Mouse (Mus musculus) c-Kit-negative CD71-positive TER-119-positive erythroid progenitor cells, embryonic 14.5 days (primary cell): ENCODE measurements around the gene Sstr4.

Experiments used
- DNase-seq: peaks from one replicate; pipeline ENCODE4 v3.0.0-alpha.2; 2013; ENCODE audit warnings: low read depth, low spot score

Sstr4 gene

DNA sequence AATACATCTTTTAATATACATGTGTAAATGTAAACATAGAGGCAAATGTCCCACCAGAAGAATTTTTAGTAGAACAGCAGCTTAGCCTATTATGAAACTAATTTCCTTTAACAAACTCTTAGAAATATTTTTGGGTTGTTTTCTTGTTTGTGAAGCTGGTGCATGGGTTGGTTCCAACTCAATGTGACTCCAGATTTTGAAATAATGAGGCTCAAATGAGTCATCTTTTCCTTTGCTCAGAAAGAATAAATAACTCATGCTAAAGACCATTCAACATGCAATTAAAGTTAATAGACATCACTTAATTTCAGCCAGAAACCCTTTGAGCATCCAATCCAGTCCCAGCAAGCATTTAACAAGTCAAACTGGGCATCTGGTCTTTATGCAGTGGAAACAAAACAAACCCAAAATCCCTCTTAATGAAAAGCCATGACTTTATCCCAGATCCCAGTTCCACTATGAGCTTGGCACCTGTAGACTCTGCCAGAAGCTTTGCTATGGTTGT lies 33.9 kb downstream of the Sstr4 start:
- no peak for DNase-seq

DNA sequence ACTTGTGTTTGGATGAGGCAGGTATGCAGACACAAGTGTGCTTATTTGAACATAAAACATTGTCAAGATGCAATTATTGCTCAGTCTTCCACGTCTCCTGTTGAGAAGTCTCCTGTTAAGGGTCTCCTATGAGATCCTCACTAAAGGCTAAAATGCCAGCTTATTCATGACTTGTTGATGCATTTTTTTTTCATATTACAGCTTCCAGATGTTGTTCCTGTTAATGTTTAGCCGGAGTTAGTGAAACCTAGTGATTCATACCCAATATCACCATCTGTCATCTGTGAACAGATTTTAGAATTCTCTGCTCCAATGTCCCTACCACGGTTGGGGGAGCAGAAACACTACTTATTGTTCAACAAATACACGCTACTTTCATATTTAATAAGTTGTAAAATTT lies 35.8 kb downstream of the Sstr4 start:
- DNase-seq = no peak

DNA sequence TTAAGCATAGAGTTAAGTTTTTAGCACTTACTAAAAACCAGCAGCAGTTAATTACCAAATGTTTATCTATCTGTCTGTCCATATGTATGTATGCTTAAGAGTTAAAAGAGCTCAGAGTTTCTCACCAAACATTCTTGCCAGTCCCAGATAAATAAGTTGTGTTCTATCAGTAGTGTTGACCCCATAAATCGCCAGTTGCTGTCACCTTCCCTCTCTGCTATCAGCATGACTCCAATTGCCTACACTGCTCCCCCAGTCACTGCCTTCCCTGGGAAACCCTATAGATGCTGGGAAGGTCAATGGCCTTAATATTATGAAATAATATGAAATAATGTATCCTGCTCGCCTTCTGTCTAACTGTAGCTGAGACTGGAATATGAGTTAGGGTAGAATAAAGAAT lies 37.2 kb downstream of the Sstr4 start:
- no peak for DNase-seq

DNA sequence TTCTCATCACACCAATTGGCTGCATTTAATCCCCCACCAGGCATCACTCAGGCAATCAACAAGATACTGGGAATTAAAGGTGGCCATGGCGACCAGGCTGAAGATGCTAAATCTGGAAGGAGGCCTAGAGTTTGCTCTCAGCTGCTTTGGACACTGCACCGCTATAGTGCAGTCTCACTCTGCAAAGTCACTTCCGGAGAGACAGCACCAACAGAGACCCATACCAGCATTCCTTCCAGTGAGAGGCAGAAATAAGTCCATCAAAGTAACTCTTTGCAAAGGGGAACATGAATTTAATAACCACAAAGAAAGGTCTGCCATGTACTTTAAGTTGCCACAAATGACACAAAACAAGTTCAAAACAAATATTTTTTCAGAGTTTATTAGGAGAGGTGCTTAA lies 41.1 kb downstream of the Sstr4 start:
- DNase-seq = no peak

DNA sequence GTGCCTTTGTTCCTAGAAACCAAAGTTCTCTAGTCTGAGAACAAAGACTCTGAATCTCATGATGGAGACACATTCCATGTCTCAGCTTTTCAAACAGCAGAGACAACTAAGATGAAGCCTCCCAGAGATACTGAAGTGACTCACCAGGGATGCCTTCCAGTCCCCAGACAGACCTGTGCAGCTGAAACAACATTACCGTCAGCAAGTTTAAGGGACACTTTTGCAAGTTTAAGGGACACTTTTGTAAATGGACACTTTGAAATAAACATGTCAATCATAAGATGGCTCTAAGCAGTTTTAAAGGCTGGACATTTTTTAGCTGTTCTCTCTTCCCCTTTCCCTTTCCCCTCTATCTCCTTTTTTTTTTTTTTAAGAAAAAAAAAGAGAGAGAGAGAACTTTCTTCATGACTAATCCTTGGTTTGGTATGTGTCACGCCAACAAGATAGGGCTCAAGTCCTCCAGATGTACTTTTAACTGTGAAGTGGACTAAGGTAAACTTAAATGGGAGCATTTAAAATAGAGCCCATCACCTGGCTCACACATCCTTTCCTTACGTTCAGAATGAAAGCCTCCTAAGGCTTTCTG lies 44.6 kb downstream of the Sstr4 start:
- no peak for DNase-seq

DNA sequence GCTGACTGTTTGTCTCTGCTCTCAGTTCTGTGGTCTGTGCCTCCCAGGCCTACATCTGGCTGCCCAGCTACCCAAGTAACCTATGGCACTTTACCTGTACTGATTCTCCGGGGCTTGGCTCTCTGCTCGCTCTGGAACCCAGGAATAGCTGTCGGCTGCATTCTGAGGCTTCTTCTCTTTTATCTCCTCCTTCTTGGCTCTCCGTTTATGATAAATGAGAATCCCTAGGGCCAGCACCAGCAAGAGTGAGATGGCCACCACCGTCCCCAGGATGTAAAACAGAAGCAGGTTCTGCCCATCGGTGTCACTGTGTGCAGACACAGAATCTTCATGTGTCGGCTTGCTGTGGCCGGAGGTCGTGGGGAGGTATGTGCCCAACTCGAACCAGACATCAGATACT lies 46.3 kb downstream of the Sstr4 start:
- no peak for DNase-seq

DNA sequence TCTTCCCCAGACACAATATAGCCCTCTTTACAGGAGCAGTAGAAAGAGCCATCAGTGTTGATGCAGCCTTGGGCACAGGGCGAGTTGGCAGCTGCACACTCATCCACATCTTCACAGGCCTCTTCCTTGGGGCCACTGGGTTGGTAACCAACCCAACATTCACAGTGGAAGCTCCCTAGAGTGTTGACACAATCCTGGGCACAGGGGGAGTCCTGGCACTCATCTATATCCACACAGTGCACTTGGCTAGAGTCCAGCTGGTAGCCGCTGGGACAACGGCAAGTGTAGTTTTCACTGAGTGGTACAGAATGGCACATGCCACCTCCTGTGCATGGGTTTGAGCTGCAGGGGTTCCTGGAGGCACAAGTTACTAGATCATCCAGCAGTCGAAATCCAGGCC lies 47.0 kb downstream of the Sstr4 start:
- no peak for DNase-seq

DNA sequence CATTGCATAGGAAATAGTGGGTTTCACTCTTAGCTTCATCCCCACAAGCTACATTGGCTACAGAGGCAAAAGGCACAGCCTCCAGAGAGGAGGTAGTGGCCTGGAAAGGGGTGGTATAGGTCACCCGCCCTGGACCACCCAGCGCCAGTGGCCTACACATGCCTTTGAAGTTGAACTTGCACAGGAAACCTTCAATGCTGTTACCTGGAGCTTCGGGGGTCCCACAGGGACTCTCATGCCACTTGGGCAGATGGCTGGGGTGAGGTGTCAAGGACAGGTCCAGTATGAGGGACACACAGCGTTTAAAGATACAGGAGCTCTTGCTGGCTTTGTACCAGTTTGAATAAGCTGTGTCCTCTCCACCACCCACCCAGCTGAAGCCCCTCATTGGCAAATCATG lies 47.6 kb downstream of the Sstr4 start:
- DNase-seq = no peak

DNA sequence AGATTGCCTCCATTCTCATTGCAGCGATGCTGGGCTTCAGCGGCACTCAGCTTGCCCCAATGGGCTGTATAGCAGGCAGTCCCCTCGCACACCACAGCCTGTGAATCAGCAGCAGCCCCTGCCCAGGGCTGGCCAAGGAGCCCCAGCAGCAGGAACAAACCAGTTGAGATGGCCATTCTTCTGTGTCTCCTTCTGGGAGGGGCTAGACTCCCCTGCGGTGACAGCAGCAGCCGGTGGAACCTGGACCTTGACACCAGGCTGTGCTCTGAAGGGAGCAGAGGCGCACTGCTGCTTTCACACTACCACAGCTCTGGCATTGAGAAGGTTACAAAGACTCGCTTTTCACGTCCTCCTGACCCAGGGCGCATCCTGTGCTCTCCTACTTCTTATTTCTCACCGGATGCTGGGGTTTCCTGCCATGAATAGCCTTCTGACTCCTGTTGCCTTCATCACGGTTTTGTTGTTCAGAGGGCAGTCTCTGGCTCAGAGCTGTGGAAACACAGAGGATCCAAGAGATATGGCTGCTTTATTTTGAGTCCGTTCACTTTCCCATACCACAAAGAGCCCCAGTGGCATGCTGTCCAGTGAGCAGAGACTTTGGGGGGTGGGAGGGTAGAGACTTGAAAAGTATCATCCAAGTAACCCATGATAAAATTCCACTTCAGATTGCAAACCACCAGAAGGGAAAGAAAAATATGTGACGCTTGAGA lies 48.3 kb downstream of the Sstr4 start, which contains the start of gene Cd93:
Gene Cd93 (minus strand): TSS at position 315 of the 710 bp plus-strand sequence.
- no peak for DNase-seq

DNA sequence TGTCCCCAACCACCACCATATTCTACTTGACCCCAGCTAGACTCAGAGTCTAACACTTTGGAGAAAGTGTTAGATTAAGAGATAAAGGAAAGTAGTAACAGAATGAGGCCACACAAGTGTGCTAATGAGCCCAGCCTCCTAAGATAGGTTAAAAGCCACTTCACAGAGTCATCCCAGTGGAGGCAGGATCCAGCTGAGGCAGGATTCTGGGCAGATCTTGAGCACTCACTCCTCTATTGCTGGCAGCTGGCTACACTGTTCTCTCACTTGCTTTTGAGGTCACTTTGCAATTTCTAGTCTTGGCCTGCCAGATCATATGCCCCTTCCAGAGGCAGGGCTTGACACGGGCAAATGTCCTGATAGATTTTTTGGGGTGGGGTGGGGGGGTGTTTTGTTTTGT lies 49.3 kb downstream of the Sstr4 start:
- no peak for DNase-seq

DNA sequence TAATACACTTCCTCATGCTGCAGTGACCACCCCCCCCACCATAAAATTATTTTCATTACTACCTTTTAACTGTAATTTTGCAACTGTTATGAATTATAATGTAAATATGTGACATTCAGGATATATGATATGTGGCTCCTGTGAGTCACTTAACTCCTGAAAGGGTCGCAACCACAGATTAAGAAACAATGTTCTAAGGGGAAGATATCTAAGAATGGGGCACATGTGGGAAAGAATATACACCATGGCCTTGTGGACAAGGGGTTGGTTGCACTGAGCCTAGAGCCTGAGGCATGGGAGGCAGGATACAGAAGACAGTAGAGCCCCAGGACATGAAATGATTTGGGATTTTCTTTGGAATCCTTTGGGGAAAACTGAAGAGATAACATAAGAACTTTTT lies 50.5 kb downstream of the Sstr4 start:
- no peak for DNase-seq
